Mouse (Mus musculus) heart, embryonic 14.5 days (tissue): ENCODE results near the gene Mpzl1. TPM values are rescaled to one million over a fixed set of nuclear protein-coding genes. Genes with fewer than 3 reads are reported as not detected.

ENCODE experiments used
- ATAC-seq: fragments of 200-750 bp; cut with Nextera tagmentation; 2 replicates; pipeline ENCODE4 v1.8.0; 2017; ENCODE audit warnings: low read depth, moderate TSS enrichment; ENCODE audit not compliant: insufficient number of reproducible peaks, insufficient read depth, low FRiP score
- H3K27ac ChIP-seq, 2 experiments: fragments of 200-500 bp in 1 of 2; fragments of 300-500 bp in 1 of 2; sonication (generic) in 1 of 2; replicated peaks in 1 of 2; 2 replicates each; pipeline ENCODE4 v1.5.1; 2012 to 2014; ENCODE audit warnings: low read depth in 2 of 2, low read length in 2 of 2, control low read depth in 1 of 2, mild to moderate bottlenecking in 1 of 2, mixed read lengths in 1 of 2; ENCODE audit not compliant: control insufficient read depth in 1 of 2, insufficient read depth in 1 of 2
- H3K27me3 ChIP-seq: fragments of 300-500 bp; sonication (generic); 2 replicates; pipeline ENCODE4 v1.6.1; 2014; ENCODE audit warnings: mild to moderate bottlenecking, low read length, control low read depth; ENCODE audit not compliant: control insufficient read depth, insufficient read depth
- H3K36me3 ChIP-seq: fragments of 300-500 bp; sonication (generic); 2 replicates; pipeline ENCODE4 v1.6.1; 2014; ENCODE audit warnings: mild to moderate bottlenecking, control low read depth, low read length, mixed read lengths; ENCODE audit not compliant: control insufficient read depth, insufficient read depth
- H3K4me1 ChIP-seq, 2 experiments: fragments of 200-500 bp in 1 of 2; fragments of 300-500 bp in 1 of 2; sonication (generic) in 1 of 2; 2 replicates each; pipeline ENCODE4 v1.6.1; 2012 to 2014; ENCODE audit warnings: low read length in 2 of 2, control low read depth in 1 of 2, mixed read lengths in 1 of 2; ENCODE audit not compliant: control insufficient read depth in 2 of 2, insufficient read depth in 2 of 2
- H3K4me2 ChIP-seq: fragments of 300-500 bp; sonication (generic); 2 replicates; pipeline ENCODE4 v1.6.1; 2014; ENCODE audit warnings: mild to moderate bottlenecking, low read length
- H3K4me3 ChIP-seq, 2 experiments: fragments of 200-500 bp in 1 of 2; fragments of 300-500 bp in 1 of 2; sonication (generic) in 1 of 2; 2 replicates each; pipeline ENCODE4 v1.5.1; 2012 to 2014; ENCODE audit warnings: low read length in 2 of 2, mild to moderate bottlenecking in 2 of 2, control low read depth in 1 of 2, low read depth in 1 of 2, moderate library complexity in 1 of 2; ENCODE audit not compliant: control insufficient read depth in 1 of 2, insufficient read depth in 1 of 2
- H3K9ac ChIP-seq: fragments of 300-500 bp; sonication (generic); 2 replicates; pipeline ENCODE4 v1.6.1; 2014; ENCODE audit warnings: mild to moderate bottlenecking, low read length
- H3K9me3 ChIP-seq: fragments of 300-500 bp; sonication (generic); 2 replicates; pipeline ENCODE4 v1.6.1; 2016; ENCODE audit warnings: low read length, control low read depth; ENCODE audit not compliant: control insufficient read depth
- WGBS: fragments of 180-500 bp; shearing (Covaris S2); extraction: QIAGEN DNeasy Blood & Tissue Kit; methylation state at CpG from one replicate; pipeline ENCODE4 v1.1.7; 2014; 5-methylcytosine and 5-hydroxymethylcytosine counted together
- polyA plus RNA-seq: library from polyadenylated mRNA; unstranded; fragments of >200 nt; fragmentation: Nextera tagmentation; extraction: Ambion mirVana; gene quantifications from 2 replicates; pipeline ENCODE4 v1.2.1, GENCODE M21; 2014

Mpzl1 gene
- polyA plus RNA-seq, 1 experiment from 2014 or later, result 121 TPM

DNA sequence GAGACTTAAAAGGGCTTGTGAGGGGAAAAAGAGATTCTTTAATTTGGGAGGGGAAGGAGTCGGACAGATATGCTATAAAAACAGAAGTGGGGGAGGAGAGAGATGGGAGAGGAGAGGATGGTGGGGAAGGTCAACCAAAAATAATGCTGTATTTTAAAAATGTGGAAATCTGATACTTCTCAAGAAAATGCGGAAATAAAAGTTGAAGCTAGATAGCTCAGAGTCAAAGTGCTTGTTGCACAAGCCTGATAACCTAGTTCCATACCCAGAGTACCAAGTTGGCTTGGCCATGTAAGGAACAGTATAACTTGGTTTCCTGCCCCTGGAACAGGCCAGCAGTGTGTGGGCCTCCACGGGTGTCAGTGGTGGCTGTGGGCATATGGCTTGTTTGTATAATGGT, 19.5 kb downstream of the Mpzl1 start:
- Histone ChIP-seq H3K9me3 (peaks cover 7% of the 10 kb centered on the region), H3K4me1 (peaks cover 23 to 28% of the 10 kb centered on the region in 2 experiments), H3K4me3 (no peak overlapping the region), H3K27ac (no peak overlapping the region), H3K9ac (no peak overlapping the region), H3K36me3 (peaks cover 14% of the 10 kb centered on the region), H3K27me3 (no peaks in the 10 kb centered on the region), H3K4me2 (no peak overlapping the region)
- ATAC-seq, result no peak
- 93% methylated on average over 3 of the region's 3 CpGs for WGBS

DNA sequence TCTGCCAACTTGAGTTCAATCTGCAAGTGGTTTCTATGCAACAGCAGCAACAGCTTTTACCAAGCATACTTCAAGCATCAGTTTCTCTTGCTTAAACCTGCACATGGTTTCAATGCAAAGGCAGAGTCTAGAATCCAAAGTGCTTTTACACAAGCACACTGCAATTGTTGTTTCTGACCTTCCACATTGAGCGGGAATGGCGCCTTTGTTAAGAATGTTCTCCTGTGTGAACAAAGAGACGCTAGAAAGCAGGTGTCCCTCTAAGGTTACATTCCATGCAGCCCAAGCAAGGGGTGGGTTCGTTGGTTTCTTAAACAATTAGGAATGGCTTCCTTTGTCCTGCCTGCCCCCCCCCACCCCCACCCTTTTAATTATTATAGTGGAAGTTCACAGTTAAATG, 20.4 kb downstream of the Mpzl1 start:
- H3K27me3 ChIP-seq, result no peaks in the 10 kb centered on the region
- H3K9me3 ChIP-seq, result peaks cover 7% of the 10 kb centered on the region
- peaks cover 19 to 28% of the 10 kb centered on the region in 2 experiments for H3K4me1 ChIP-seq
- ATAC-seq, result no peak
- H3K4me3 ChIP-seq, result no peak overlapping the region
- no peak overlapping the region for H3K9ac ChIP-seq
- H3K27ac ChIP-seq, result no peak overlapping the region
- 86% methylated on average over 4 of the region's 4 CpGs for WGBS
- no peak overlapping the region for H3K4me2 ChIP-seq
- peaks cover 14% of the 10 kb centered on the region for H3K36me3 ChIP-seq

DNA sequence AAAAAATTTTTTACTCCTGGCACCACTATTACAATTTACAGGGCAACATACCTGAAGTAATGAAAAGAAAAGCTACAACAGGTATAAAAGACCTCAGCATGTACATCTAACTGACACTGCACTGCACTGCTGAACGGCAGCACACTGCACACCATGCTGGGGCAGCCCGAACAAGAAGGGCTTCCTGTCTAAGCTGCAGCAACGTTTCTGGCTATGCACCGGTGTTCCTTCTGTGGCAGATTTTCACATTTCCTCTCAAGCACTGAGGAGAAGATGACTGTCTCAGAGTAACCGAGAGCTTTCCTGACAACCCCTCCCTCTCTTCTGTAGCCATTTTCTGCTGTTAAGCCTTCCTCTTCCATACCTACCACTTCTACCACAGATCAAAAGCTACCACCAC, 21.6 kb downstream of the Mpzl1 start:
- no peak overlapping the region for H3K4me2 ChIP-seq
- no peaks in the 10 kb centered on the region for H3K27me3 ChIP-seq
- ATAC-seq, result no peak
- peaks cover 22% of the 10 kb centered on the region for H3K36me3 ChIP-seq
- peaks cover 7% of the 10 kb centered on the region for H3K9me3 ChIP-seq
- 45% methylated on average over 5 of the region's 5 CpGs for WGBS
- H3K9ac ChIP-seq, result no peak overlapping the region
- peaks cover 10 to 16% of the 10 kb centered on the region in 2 experiments for H3K4me1 ChIP-seq
- H3K4me3 ChIP-seq, result no peak overlapping the region
- H3K27ac ChIP-seq, result peak overlapping the region in 1 of 2 experiments; percentile 12; a peak in 1 of 4 replicates

DNA sequence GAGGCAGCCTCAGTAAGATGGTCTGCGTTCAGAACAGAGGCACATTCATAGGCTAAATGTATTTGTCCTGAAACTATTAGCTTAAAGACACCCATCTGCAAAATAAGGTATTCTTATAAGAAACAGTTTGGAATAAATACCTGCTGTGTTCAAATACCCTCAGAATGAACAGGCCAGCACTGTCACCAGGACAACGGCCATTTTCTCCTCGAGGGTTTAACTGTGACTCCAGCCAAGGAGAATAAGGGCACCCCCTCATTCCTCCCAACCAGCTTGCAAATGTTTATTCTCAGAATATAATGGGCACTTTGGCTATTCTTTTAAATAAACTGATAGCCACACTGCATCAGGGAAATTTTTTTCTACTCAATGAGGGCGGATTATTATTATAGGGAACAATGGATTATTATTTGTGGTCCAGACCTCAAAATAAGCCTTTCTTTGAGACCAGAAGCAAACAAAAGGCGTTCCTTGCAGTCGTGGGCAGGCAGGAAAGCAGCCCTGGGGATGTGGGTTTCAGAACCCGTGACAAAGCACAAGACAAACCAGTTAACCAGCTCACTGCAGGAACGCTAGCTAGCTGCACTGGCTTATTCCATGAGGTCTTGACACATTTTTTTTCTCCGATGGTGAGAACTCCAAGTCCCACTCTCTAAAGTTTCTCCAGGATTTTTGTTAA, 23.9 kb downstream of the Mpzl1 start:
- no peak overlapping the region for H3K27ac ChIP-seq
- H3K9me3 ChIP-seq, result peaks cover 6% of the 10 kb centered on the region
- H3K36me3 ChIP-seq, result peaks cover 34% of the 10 kb centered on the region
- no peak overlapping the region for H3K4me3 ChIP-seq
- H3K4me2 ChIP-seq, result no peak overlapping the region
- no peaks in the 10 kb centered on the region for H3K27me3 ChIP-seq
- 68% methylated on average over 9 of the region's 9 CpGs for WGBS
- peaks cover 3 to 23% of the 10 kb centered on the region in 2 experiments; a peak in 3 of 4 replicates for H3K4me1 ChIP-seq
- ATAC-seq, result no peak
- no peak overlapping the region for H3K9ac ChIP-seq

DNA sequence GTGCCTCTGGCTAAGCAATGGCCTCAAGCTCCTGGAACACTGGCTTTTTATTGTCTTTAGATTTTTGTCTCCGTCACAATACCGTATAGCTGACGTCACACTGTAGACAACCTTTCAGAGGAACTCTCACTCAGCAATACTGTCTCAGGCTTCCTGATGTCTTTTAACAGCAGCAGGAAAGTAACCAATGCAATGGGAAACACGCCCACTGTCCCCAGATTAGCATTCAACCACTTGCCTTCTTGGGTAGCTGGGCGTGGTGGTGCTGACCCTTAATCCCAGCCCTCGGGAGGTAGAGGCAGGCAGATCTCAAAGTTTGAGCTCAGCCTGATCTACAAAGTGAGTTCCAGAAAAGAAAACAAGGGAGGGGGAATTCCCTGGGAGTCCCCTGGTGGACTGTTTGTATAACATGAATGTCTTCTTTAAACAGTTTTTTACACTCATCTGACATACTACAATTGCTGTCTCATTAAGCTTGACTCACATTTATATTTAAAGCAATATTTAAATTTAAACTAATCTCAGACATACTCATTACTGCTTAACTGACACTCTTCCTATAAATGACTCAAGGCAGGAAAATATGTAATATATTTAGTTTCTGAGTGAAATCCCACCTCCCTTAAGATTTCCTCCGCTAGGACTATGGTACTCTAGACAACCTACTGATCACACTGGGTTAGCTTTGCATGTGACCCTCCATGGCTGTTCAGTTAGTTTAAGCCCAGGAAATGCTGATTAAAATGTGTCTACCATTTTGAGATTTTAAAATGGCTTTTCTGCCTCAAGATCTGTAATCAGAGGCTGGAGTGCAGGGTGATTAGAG, 24.6 kb downstream of the Mpzl1 start:
- Histone ChIP-seq H3K4me1 (peaks cover 3 to 23% of the 10 kb centered on the region in 2 experiments; a peak in 3 of 4 replicates), H3K4me3 (no peak overlapping the region), H3K36me3 (peaks cover 34% of the 10 kb centered on the region), H3K9ac (no peak overlapping the region), H3K4me2 (no peak overlapping the region), H3K27ac (no peak overlapping the region; a peak in 1 of 4 replicates), H3K27me3 (no peaks in the 10 kb centered on the region), H3K9me3 (no peaks in the 10 kb centered on the region)
- no peak for ATAC-seq
- 59% methylated on average over 7 of the region's 7 CpGs for WGBS

DNA sequence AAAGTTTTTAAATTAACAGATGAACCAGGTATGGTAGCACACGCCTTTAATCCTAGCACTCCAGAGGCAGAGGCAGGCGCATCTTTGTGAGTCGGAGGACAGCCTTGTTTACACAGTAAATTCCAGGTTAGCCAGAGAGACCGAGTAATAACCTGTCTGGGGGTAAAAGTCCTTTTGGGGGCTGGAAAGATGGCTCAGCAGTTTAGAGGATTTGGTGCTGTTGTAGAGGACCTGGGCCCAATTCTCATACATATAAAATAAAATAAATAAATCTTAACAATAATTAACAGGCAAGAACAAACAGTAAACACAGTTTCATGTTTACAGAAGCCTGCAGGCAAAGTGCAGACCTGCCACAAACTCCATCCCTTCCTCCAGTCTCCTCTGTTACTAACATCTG, 25.4 kb downstream of the Mpzl1 start:
- H3K36me3 ChIP-seq, result peaks cover 36% of the 10 kb centered on the region
- peaks cover 3 to 24% of the 10 kb centered on the region in 2 experiments; a peak in 3 of 4 replicates for H3K4me1 ChIP-seq
- no peak overlapping the region for H3K9ac ChIP-seq
- no peaks in the 10 kb centered on the region for H3K9me3 ChIP-seq
- H3K4me2 ChIP-seq, result no peak overlapping the region
- no peak overlapping the region for H3K4me3 ChIP-seq
- H3K27me3 ChIP-seq, result no peaks in the 10 kb centered on the region
- WGBS, result 90% methylated on average over 4 of the region's 4 CpGs
- no peak for ATAC-seq
- no peak overlapping the region for H3K27ac ChIP-seq

DNA sequence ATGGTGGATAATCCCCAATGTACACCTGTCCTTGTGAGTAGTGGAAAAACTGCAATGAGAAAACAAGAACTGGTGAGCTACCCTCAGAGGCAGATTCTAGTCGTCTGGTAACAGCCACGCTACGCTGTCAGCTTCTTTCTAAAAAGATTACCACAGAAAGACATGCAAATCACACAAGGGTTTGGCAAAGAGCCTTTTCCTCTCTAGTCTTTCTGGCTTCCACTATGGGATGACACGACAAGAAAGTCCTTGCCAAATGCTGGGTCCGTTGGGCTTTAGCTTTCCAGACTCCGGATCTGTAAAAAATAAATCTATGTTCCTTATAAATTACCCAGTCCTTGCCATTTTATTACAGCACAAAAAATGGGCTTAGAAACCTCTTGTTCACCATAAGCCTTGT, 28.6 kb downstream of the Mpzl1 start:
- peaks cover 2 to 22% of the 10 kb centered on the region in 2 experiments; a peak in 3 of 4 replicates for H3K4me1 ChIP-seq
- ATAC-seq, result no peak
- no peak overlapping the region for H3K9ac ChIP-seq
- H3K4me2 ChIP-seq, result no peak overlapping the region
- 81% methylated on average over 6 of the region's 6 CpGs for WGBS
- no peaks in the 10 kb centered on the region for H3K9me3 ChIP-seq
- H3K27ac ChIP-seq, result no peak overlapping the region
- no peak overlapping the region for H3K4me3 ChIP-seq
- no peaks in the 10 kb centered on the region for H3K27me3 ChIP-seq
- H3K36me3 ChIP-seq, result peaks cover 67% of the 10 kb centered on the region
